Mouse (Mus musculus) ovary, adult 2 months (tissue): ENCODE measurements around the gene 1500009L16Rik. TPM values are rescaled to one million over a fixed set of nuclear protein-coding genes. Genes with fewer than 3 reads are reported as not detected.

Experiments used
- polyA plus RNA-seq: library from polyadenylated mRNA; depleted of rRNA; stranded (reverse); fragments of >200 nt; gene quantifications from 2 replicates; pipeline ENCODE4 v1.2.3, GENCODE M21; 2012; rRNA removed

Gene 1500009L16Rik
- 2.4 and 3.2 TPM in 2 replicates for polyA plus RNA-seq

DNA sequence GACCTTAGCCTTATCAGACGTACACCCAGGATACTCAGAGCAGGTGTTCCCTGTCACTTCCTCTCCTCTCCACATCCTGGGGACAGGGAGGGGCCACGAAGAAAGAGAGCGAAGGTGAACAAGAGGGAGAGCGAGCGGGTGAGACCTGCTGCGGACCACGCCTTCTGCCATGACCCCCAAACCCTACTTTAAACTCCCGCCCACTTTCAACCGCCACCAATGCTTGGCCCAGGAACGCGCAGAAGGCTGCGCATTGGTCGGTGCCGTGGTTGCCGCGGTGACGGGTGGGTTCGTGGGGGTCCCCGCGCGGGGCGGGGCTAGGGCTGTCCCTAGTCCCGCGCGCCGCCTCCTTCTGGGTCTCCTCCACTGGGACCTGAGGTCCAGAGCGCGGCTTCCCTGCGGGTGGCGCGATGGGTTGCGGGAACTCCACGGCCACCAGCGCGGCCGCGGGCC is at the start of gene 1500009L16Rik:
Gene 1500009L16Rik, plus strand, starts transcription at position 287 of the 453 bp plus-strand sequence.

Other genes with a start within 250 kb of the 1500009L16Rik start
- gene Aldh1l2, start 188.7 kb upstream of the 1500009L16Rik start, polyA plus RNA-seq: 0.78 and 1.3 TPM in 2 replicates
- 1.1 TPM in 2 replicates for gene Washc4, start 179.1 kb upstream of the 1500009L16Rik start, polyA plus RNA-seq
- gene Appl2, start 74.1 kb upstream of the 1500009L16Rik start, polyA plus RNA-seq: 29.8 and 75.0 TPM in 2 replicates